Mouse (Mus musculus) CH12.LX (cell line): ENCODE measurements around the gene Il11ra1. TPM values are rescaled to one million over a fixed set of nuclear protein-coding genes. Genes with fewer than 3 reads are reported as not detected.

Experiments
- DNase-seq: peaks from one replicate; pipeline ENCODE4 v3.0.0-alpha.2; 2013; ENCODE audit errors: extremely low read depth
- H3K27ac ChIP-seq: 2 replicates; pipeline ENCODE4 v1.5.1; 2012; ENCODE audit warnings: low read depth, mild to moderate bottlenecking, control low read depth, moderate library complexity; ENCODE audit not compliant: insufficient read depth
- H3K27me3 ChIP-seq: replicated peaks from 2 replicates; pipeline ENCODE3; 2012; ENCODE audit warnings: inconsistent platforms
- H3K36me3 ChIP-seq, 2 experiments: replicated peaks in 1 of 2; 2 replicates each; pipeline versions ENCODE3 to v1.6.1; 2012; ENCODE audit warnings: inconsistent platforms in 1 of 2, low read length in 1 of 2, mild to moderate bottlenecking in 1 of 2, mixed read lengths in 1 of 2, moderate library complexity in 1 of 2; ENCODE audit not compliant: control insufficient read depth in 1 of 2, insufficient read depth in 1 of 2
- H3K4me1 ChIP-seq, 2 experiments: 2 replicates each; pipeline ENCODE4 v1.6.1; 2012; ENCODE audit warnings: inconsistent platforms in 1 of 2, moderate library complexity in 1 of 2; ENCODE audit not compliant: insufficient read depth in 2 of 2, control insufficient read depth in 1 of 2
- H3K4me2 ChIP-seq: 2 replicates; pipeline ENCODE4 v1.6.1; 2012; ENCODE audit warnings: low read depth, mild to moderate bottlenecking, control low read depth; ENCODE audit not compliant: poor library complexity, insufficient read depth, severe bottlenecking
- H3K4me3 ChIP-seq, 3 experiments: fragments of 150-350 bp in 1 of 3; sonication (generic) in 1 of 3; replicated peaks in 1 of 3; 2 replicates each; pipeline versions ENCODE3 to v1.5.1; 2011 to 2012; ENCODE audit warnings: low read depth in 2 of 3, low read length in 2 of 3, mild to moderate bottlenecking in 2 of 3, moderate library complexity in 2 of 3, control low read depth in 1 of 3, improper control_type of control experiment in 1 of 3, inconsistent platforms in 1 of 3, mixed read lengths in 1 of 3; ENCODE audit not compliant: poor library complexity in 1 of 3
- H3K79me2 ChIP-seq: replicated peaks from 2 replicates; pipeline ENCODE4 v1.6.1; 2012; ENCODE audit warnings: mild to moderate bottlenecking, moderate library complexity; ENCODE audit not compliant: control insufficient read depth, poor library complexity, insufficient read depth, severe bottlenecking; ENCODE audit errors: extremely low read depth
- H3K9ac ChIP-seq: 2 replicates; pipeline ENCODE4 v1.6.1; 2012; ENCODE audit warnings: low read depth, mild to moderate bottlenecking, control low read depth, moderate library complexity; ENCODE audit not compliant: insufficient read depth
- H3K9me3 ChIP-seq: replicated peaks from 2 replicates; pipeline ENCODE3; 2012; ENCODE audit warnings: low read length, inconsistent platforms, mixed read lengths
- BHLHE40 ChIP-seq: IDR thresholded peaks from 2 replicates; pipeline ENCODE4 v1.6.1; 2011; ENCODE audit warnings: mild to moderate bottlenecking, low read depth, low read length, improper control_type of control experiment
- CHD1 ChIP-seq: IDR thresholded peaks from 2 replicates; pipeline ENCODE4 v1.6.1; 2012; ENCODE audit warnings: low read depth, low read length, improper control_type of control experiment, inconsistent platforms
- CHD2 ChIP-seq: IDR thresholded peaks from 2 replicates; pipeline ENCODE4 v1.6.1; 2011; ENCODE audit warnings: low read length, improper control_type of control experiment
- CTCF ChIP-seq, 2 experiments: IDR thresholded peaks in 1 of 2; conservative IDR thresholded peaks in 1 of 2; 2 replicates each; pipeline ENCODE4 v1.5.1; 2011 to 2012; ENCODE audit warnings: low read depth in 2 of 2, low read length in 2 of 2, improper control_type of control experiment in 1 of 2, inconsistent platforms in 1 of 2, mild to moderate bottlenecking in 1 of 2, moderate library complexity in 1 of 2
- EP300 ChIP-seq: IDR thresholded peaks from 2 replicates; pipeline ENCODE4 v1.6.1; 2011; ENCODE audit warnings: low read length, improper control_type of control experiment
- ETS1 ChIP-seq: conservative IDR thresholded peaks from 2 replicates; pipeline ENCODE4 v1.6.1; 2012; ENCODE audit warnings: low read depth, mild to moderate bottlenecking, inconsistent platforms, low read length, improper control_type of control experiment, moderate library complexity
- GABPA ChIP-seq: IDR thresholded peaks from 2 replicates; pipeline ENCODE4 v1.6.1; 2012; ENCODE audit warnings: low read depth, low read length, improper control_type of control experiment, inconsistent platforms; ENCODE audit not compliant: insufficient replicate concordance
- HCFC1 ChIP-seq: IDR thresholded peaks from 2 replicates; pipeline ENCODE4 v1.6.1; 2012; ENCODE audit warnings: low read depth, mild to moderate bottlenecking, inconsistent platforms, low read length, improper control_type of control experiment
- JUN ChIP-seq: IDR thresholded peaks from 2 replicates; pipeline ENCODE4 v1.6.1; 2011; ENCODE audit warnings: low read depth, mild to moderate bottlenecking, low read length, improper control_type of control experiment, moderate library complexity; ENCODE audit not compliant: insufficient read depth
- JUND ChIP-seq: conservative IDR thresholded peaks from 2 replicates; pipeline ENCODE4 v1.6.1; 2011; ENCODE audit warnings: low read depth, low read length, improper control_type of control experiment
- KAT2A ChIP-seq: IDR thresholded peaks from 2 replicates; pipeline ENCODE4 v1.6.1; 2012; ENCODE audit warnings: low read length, improper control_type of control experiment, inconsistent platforms; ENCODE audit not compliant: insufficient replicate concordance
- MAFK ChIP-seq: IDR thresholded peaks from 2 replicates; pipeline ENCODE4 v1.6.1; 2011; ENCODE audit warnings: low read length, improper control_type of control experiment; ENCODE audit not compliant: insufficient replicate concordance
- MEF2A ChIP-seq: IDR thresholded peaks from 2 replicates; pipeline ENCODE4 v1.6.1; 2014; ENCODE audit warnings: low read depth, mild to moderate bottlenecking, inconsistent platforms, low read length, improper control_type of control experiment, borderline replicate concordance
- MXI1 ChIP-seq: IDR thresholded peaks from 2 replicates; pipeline ENCODE4 v1.6.1; 2011; ENCODE audit warnings: mild to moderate bottlenecking, low read depth, low read length, improper control_type of control experiment
- MYC ChIP-seq: IDR thresholded peaks from 2 replicates; pipeline ENCODE4 v1.6.1; 2011; ENCODE audit warnings: low read depth, mild to moderate bottlenecking, improper control_type of control experiment, low read length
- NELFE ChIP-seq: IDR thresholded peaks from 2 replicates; pipeline ENCODE4 v1.6.1; 2011; ENCODE audit warnings: low read depth, low read length, improper control_type of control experiment
- NRF1 ChIP-seq: IDR thresholded peaks from 2 replicates; pipeline ENCODE4 v1.6.1; 2014; ENCODE audit warnings: low read depth, mild to moderate bottlenecking, inconsistent platforms, low read length, improper control_type of control experiment, moderate library complexity
- PAX5 ChIP-seq: IDR thresholded peaks from 2 replicates; pipeline ENCODE4 v1.6.1; 2012; ENCODE audit warnings: low read length, inconsistent platforms, mixed read lengths
- POLR2A ChIP-seq: IDR thresholded peaks from 2 replicates; pipeline ENCODE4 v1.6.1; 2011; ENCODE audit warnings: low read depth, mild to moderate bottlenecking, improper control_type of control experiment, low read length
- RCOR1 ChIP-seq: conservative IDR thresholded peaks from 2 replicates; pipeline ENCODE4 v1.6.1; 2012; ENCODE audit warnings: low read depth, mild to moderate bottlenecking, inconsistent platforms, low read length, improper control_type of control experiment
- SIN3A ChIP-seq: IDR thresholded peaks from 2 replicates; pipeline ENCODE4 v1.6.1; 2012; ENCODE audit warnings: low read length, improper control_type of control experiment, inconsistent platforms
- ZMIZ1 ChIP-seq: IDR thresholded peaks from 2 replicates; pipeline ENCODE4 v1.6.1; 2012; ENCODE audit warnings: low read depth, mild to moderate bottlenecking, inconsistent platforms, low read length, improper control_type of control experiment
- ZNF384 ChIP-seq: IDR thresholded peaks from 2 replicates; pipeline ENCODE4 v1.6.1; 2012; ENCODE audit warnings: low read depth, low read length, improper control_type of control experiment, inconsistent platforms
- dilution Hi-C: fragments of 300-500 bp; cut with MboI; formaldehyde crosslinking; loops from 2 replicates; pipeline ENCODE4 v1.14.3; 2020; ENCODE audit warnings: low sequenced_read_pairs; ENCODE audit not compliant: extremely low pct_unique_long_range_greater_than_20kb, extremely low pct_ligation_motif_present
- in situ Hi-C: fragments of 300-500 bp; cut with MboI; formaldehyde crosslinking; loops from 3 replicates; pipeline ENCODE4 v1.14.3; 2019; ENCODE audit warnings: low sequenced_read_pairs, low pct_ligation_motif_present, low pct_unique_long_range_greater_than_20kb, mixed read lengths
- polyA plus RNA-seq: library from polyadenylated mRNA; unstranded; fragments of >175 nt; gene quantifications from 2 replicates; pipeline ENCODE4 v1.2.1, GENCODE M21; 2012; ENCODE audit warnings: low read depth; ENCODE audit not compliant: insufficient read length
- total RNA-seq, 2 experiments: library from RNA; depleted of rRNA; stranded (reverse); fragments of 300-350 nt in 1 of 2; fragments of >200 nt in 1 of 2; gene quantifications; 2 replicates each; pipeline ENCODE4 v1.2.3; 2012 to 2014

Il11ra1 gene
- total and polyA plus RNA-seq, 3 experiments, result 1.3 to 4.8 (median 4.2) TPM

GRCm38 (mm10) chr4:41759656-41760287, 60.0 kb downstream of the Il11ra1 start:
- no peaks in the 10 kb centered on the region for H3K27me3 ChIP-seq
- no peaks in the 10 kb centered on the region for H3K79me2 ChIP-seq
- no peaks in the 10 kb centered on the region for H3K9me3 ChIP-seq
- H3K27ac ChIP-seq, result no peak overlapping the region
- DNase-seq, result no peak
- peaks cover 5 to 25% of the 10 kb centered on the region in 2 experiments for H3K4me1 ChIP-seq
- peaks cover 13 to 49% of the 10 kb centered on the region in 2 experiments for H3K36me3 ChIP-seq
- dilution Hi-C loops (no loop called here), in situ Hi-C loops (no loop called here)
- H3K4me3 ChIP-seq, result no peak overlapping the region
- H3K9ac ChIP-seq, result no peak overlapping the region
- TF ChIP-seq POLR2A, result no peak
- no peak for TF ChIP-seq JUND
- no peak for TF ChIP-seq PAX5
- TF ChIP-seq NELFE, result no peak
- no peak for TF ChIP-seq CHD2
- TF ChIP-seq MAFK, result no peak
- no peak for TF ChIP-seq JUN
- TF ChIP-seq GABPA, result no peak
- no peak for TF ChIP-seq SIN3A
- TF ChIP-seq MEF2A, result no peak
- TF ChIP-seq ZMIZ1, result no peak
- TF ChIP-seq CHD1, result no peak
- no peak for TF ChIP-seq MXI1
- no peak for TF ChIP-seq NRF1
- no peak for TF ChIP-seq HCFC1
- H3K4me2 ChIP-seq, result no peak overlapping the region

GRCm38 (mm10) chr4:41760288-41760721, 60.5 kb downstream of the Il11ra1 start:
- H3K9me3 ChIP-seq, result no peaks in the 10 kb centered on the region
- H3K27ac ChIP-seq, result no peak overlapping the region
- no peaks in the 10 kb centered on the region for H3K79me2 ChIP-seq
- no peak overlapping the region for H3K4me3 ChIP-seq
- DNase-seq, result no peak
- no peak overlapping the region for H3K9ac ChIP-seq
- TF ChIP-seq EP300 (no peak), NRF1 (no peak), RCOR1 (no peak), KAT2A (no peak), HCFC1 (no peak), MXI1 (no peak), ETS1 (no peak), MEF2A (no peak), MYC (no peak), BHLHE40 (no peak), CTCF (conservative IDR thresholded peaks at IDR 0.05 in 1 of 2, IDR thresholded peaks at IDR 0.05 in 1 of 2; ENCODE audit: low read depth in 2 of 2, low read length in 2 of 2) (no peak), ZNF384 (no peak), GABPA (no peak)
- TF ChIP-seq, all 38 proteins: peak for 0
- in situ Hi-C loops (no loop called here), dilution Hi-C loops (no loop called here)
- H3K36me3 ChIP-seq, result peaks cover 13 to 49% of the 10 kb centered on the region in 2 experiments
- H3K4me2 ChIP-seq, result no peak overlapping the region
- H3K27me3 ChIP-seq, result no peaks in the 10 kb centered on the region
- H3K4me1 ChIP-seq, result peaks cover 3 to 21% of the 10 kb centered on the region in 2 experiments
